Mouse (Mus musculus) intestine, embryonic 14.5 days (tissue): ENCODE measurements around the gene Vipas39. TPM values are rescaled to one million over a fixed set of nuclear protein-coding genes. Genes with fewer than 3 reads are reported as not detected.
"Not testable (repeated sequence)": the region's sequence is repeated elsewhere in the genome, so short reads cannot be mapped to it uniquely, and the experiment has no call there.

Experiments
- ATAC-seq: fragments of 200-750 bp; cut with Nextera tagmentation; replicated peaks from 2 replicates; pipeline ENCODE4 v1.8.0; 2017; ENCODE audit warnings: low read depth, moderate number of reproducible peaks, moderate TSS enrichment, moderate library complexity; ENCODE audit not compliant: low FRiP score, low TSS enrichment
- DNase-seq: peaks from one replicate; pipeline ENCODE4 v3.0.0-alpha.2; 2018; ENCODE audit warnings: low spot score
- H3K27ac ChIP-seq: fragments of 300-500 bp; sonication (generic); 2 replicates; pipeline ENCODE4 v1.5.1; 2014; ENCODE audit warnings: low read depth, mild to moderate bottlenecking, control low read depth
- H3K27me3 ChIP-seq: fragments of 300-500 bp; sonication (generic); replicated peaks from 2 replicates; pipeline ENCODE4 v1.6.1; 2014; ENCODE audit warnings: low read length, control low read depth; ENCODE audit not compliant: control insufficient read depth, insufficient read depth
- H3K36me3 ChIP-seq: fragments of 300-500 bp; sonication (generic); 2 replicates; pipeline ENCODE4 v1.6.1; 2014; ENCODE audit warnings: low read length, control low read depth; ENCODE audit not compliant: control insufficient read depth, insufficient read depth
- H3K4me1 ChIP-seq: fragments of 300-500 bp; sonication (generic); replicated peaks from 2 replicates; pipeline ENCODE4 v1.6.1; 2014; ENCODE audit warnings: low read length, control low read depth, mixed read lengths; ENCODE audit not compliant: control insufficient read depth, insufficient read depth
- H3K4me2 ChIP-seq: fragments of 300-500 bp; sonication (generic); 2 replicates; pipeline ENCODE4 v1.6.1; 2014; ENCODE audit warnings: low read length
- H3K4me3 ChIP-seq: fragments of 300-500 bp; sonication (generic); 2 replicates; pipeline ENCODE4 v1.5.1; 2014; ENCODE audit warnings: low read depth, low read length, control low read depth, mixed read lengths
- H3K9ac ChIP-seq: fragments of 300-500 bp; sonication (generic); 2 replicates; pipeline ENCODE4 v1.6.1; 2014; ENCODE audit warnings: mild to moderate bottlenecking, low read length
- H3K9me3 ChIP-seq: fragments of 300-500 bp; sonication (generic); 2 replicates; pipeline ENCODE4 v1.6.1; 2016; ENCODE audit warnings: low read length, control low read depth; ENCODE audit not compliant: control insufficient read depth
- WGBS: fragments of 180-500 bp; shearing (Covaris S2); extraction: QIAGEN DNeasy Blood & Tissue Kit; methylation state at CpG from one replicate; pipeline ENCODE4 v1.1.7; 2014; 5-methylcytosine and 5-hydroxymethylcytosine counted together
- polyA plus RNA-seq: library from polyadenylated mRNA; unstranded; fragments of >200 nt; fragmentation: Nextera tagmentation; extraction: Ambion mirVana; gene quantifications from 2 replicates; pipeline ENCODE4 v1.2.1, GENCODE M21; 2014

Vipas39 gene
- polyA plus RNA-seq, 1 experiment from 2014 or later, result 40.8 TPM

GRCm38 (mm10) chr12:87217596-87217995, 48.5 kb downstream of the Vipas39 start:
- ATAC-seq, result no peak
- H3K4me2 ChIP-seq, result no peak overlapping the region
- no peaks in the 10 kb centered on the region for H3K9me3 ChIP-seq
- H3K4me1 ChIP-seq, result no peaks in the 10 kb centered on the region
- no peaks in the 10 kb centered on the region for H3K36me3 ChIP-seq
- no peak overlapping the region for H3K4me3 ChIP-seq
- H3K27ac ChIP-seq, result no peak overlapping the region
- no peak overlapping the region for H3K9ac ChIP-seq
- H3K27me3 ChIP-seq, result no peaks in the 10 kb centered on the region
- DNase-seq, result peak; percentile 10

- H3K9me3 ChIP-seq, result no peaks in the 10 kb centered on the region
- ATAC-seq, result no peak
- no peak overlapping the region for H3K27ac ChIP-seq
- H3K4me1 ChIP-seq, result no peaks in the 10 kb centered on the region
- H3K4me2 ChIP-seq, result no peak overlapping the region
- no peak overlapping the region for H3K4me3 ChIP-seq
- no peaks in the 10 kb centered on the region for H3K27me3 ChIP-seq
- WGBS, result 70% methylated on average over 2 of the region's 2 CpGs
- no peaks in the 10 kb centered on the region for H3K36me3 ChIP-seq
- H3K9ac ChIP-seq, result no peak overlapping the region
- no peak for DNase-seq
Measured at GRCm38 (mm10) chr12:87216053-87216452, 50.0 kb downstream of the Vipas39 start.

GRCm38 (mm10) chr12:87212844-87213606, 53.0 kb downstream of the Vipas39 start:
- H3K27ac ChIP-seq, result no peak overlapping the region
- H3K36me3 ChIP-seq, result no peaks in the 10 kb centered on the region
- H3K4me1 ChIP-seq, result no peaks in the 10 kb centered on the region
- no peak overlapping the region for H3K4me3 ChIP-seq
- H3K27me3 ChIP-seq, result no peaks in the 10 kb centered on the region
- H3K9ac ChIP-seq, result no peak overlapping the region
- H3K9me3 ChIP-seq, result no peaks in the 10 kb centered on the region
- WGBS, result 50% methylated on average over 2 of the region's 2 CpGs
- DNase-seq (peak; percentile 43), ATAC-seq (no peak)
- H3K4me2 ChIP-seq, result no peak overlapping the region

- not testable (repeated sequence) for H3K27ac ChIP-seq, H3K36me3 ChIP-seq, H3K4me3 ChIP-seq, DNase-seq, H3K9me3 ChIP-seq, H3K9ac ChIP-seq, H3K4me1 ChIP-seq, H3K27me3 ChIP-seq, ATAC-seq, H3K4me2 ChIP-seq
- WGBS, result 91% methylated on average over 5 of the region's 5 CpGs
Measured at GRCm38 (mm10) chr12:87205789-87206188, 60.3 kb downstream of the Vipas39 start.

GRCm38 (mm10) chr12:87201694-87202093, 64.4 kb downstream of the Vipas39 start:
- 68% methylated on average over 5 of the region's 5 CpGs for WGBS
- Histone ChIP-seq H3K4me3 (no peak overlapping the region), H3K4me2 (no peak overlapping the region), H3K9ac (no peak overlapping the region), H3K4me1 (peaks cover 6% of the 10 kb centered on the region), H3K9me3 (no peaks in the 10 kb centered on the region), H3K27me3 (no peaks in the 10 kb centered on the region), H3K36me3 (no peaks in the 10 kb centered on the region), H3K27ac (no peak overlapping the region)
- DNase-seq (no peak), ATAC-seq (no peak)

GRCm38 (mm10) chr12:87199973-87200586, 66.0 kb downstream of the Vipas39 start, which contains the start of gene Tmed8:
Tmed8 (minus strand) TSS chr12:87200454.
- no peaks in the 10 kb centered on the region for H3K36me3 ChIP-seq
- ATAC-seq (peak; percentile 96), DNase-seq (peak; percentile 82)
- peak within 1 kb of the TSS; percentile 77 for H3K27ac ChIP-seq
- H3K9ac ChIP-seq, result peak within 1 kb of the TSS; percentile 82
- WGBS, result under 1% methylated on average over 46 of the region's 70 CpGs
- peak within 1 kb of the TSS; percentile 76 for H3K4me3 ChIP-seq
- peak within 1 kb of the TSS; percentile 59 for H3K4me2 ChIP-seq
- H3K4me1 ChIP-seq, result peaks cover 6% of the 10 kb centered on the region
- H3K27me3 ChIP-seq, result no peaks in the 10 kb centered on the region
- no peaks in the 10 kb centered on the region for H3K9me3 ChIP-seq

GRCm38 (mm10) chr12:87199206-87199972, 66.7 kb downstream of the Vipas39 start, which contains the start of gene Samd15:
Samd15 (plus strand) TSS chr12:87199723.
- H3K4me2 ChIP-seq, result peak within 1 kb of the TSS; percentile 59
- DNase-seq (peak; percentile 80), ATAC-seq (peak; percentile 33; the same call in 1 of the 2 replicates)
- peaks cover 6% of the 10 kb centered on the region for H3K4me1 ChIP-seq
- H3K27ac ChIP-seq, result peak within 1 kb of the TSS; percentile 77
- peak within 1 kb of the TSS; percentile 82 for H3K9ac ChIP-seq
- no peaks in the 10 kb centered on the region for H3K36me3 ChIP-seq
- H3K27me3 ChIP-seq, result no peaks in the 10 kb centered on the region
- 1% methylated on average over 38 of the region's 38 CpGs for WGBS
- no peaks in the 10 kb centered on the region for H3K9me3 ChIP-seq
- peak within 1 kb of the TSS; percentile 76 for H3K4me3 ChIP-seq

GRCm38 (mm10) chr12:87198792-87199191, 67.3 kb downstream of the Vipas39 start:
- peak overlapping the region; percentile 59 for H3K4me2 ChIP-seq
- WGBS, result 57% methylated on average over 6 of the region's 6 CpGs
- H3K27me3 ChIP-seq, result no peaks in the 10 kb centered on the region
- H3K4me1 ChIP-seq, result peaks cover 6% of the 10 kb centered on the region
- DNase-seq (no peak), ATAC-seq (no peak)
- no peak overlapping the region for H3K9ac ChIP-seq
- H3K9me3 ChIP-seq, result no peaks in the 10 kb centered on the region
- peak overlapping the region; percentile 76; the same call in 1 of the 2 replicates for H3K4me3 ChIP-seq
- no peak overlapping the region for H3K27ac ChIP-seq
- no peaks in the 10 kb centered on the region for H3K36me3 ChIP-seq
